Mouse (Mus musculus): ENCODE results near the gene Irs3. TPM values are rescaled to one million over a fixed set of nuclear protein-coding genes. Genes with fewer than 3 reads are reported as not detected.

The Irs3 gene
- polyA plus RNA-seq, 1 experiment from 2014 or later: 0.20 TPM

DNA sequence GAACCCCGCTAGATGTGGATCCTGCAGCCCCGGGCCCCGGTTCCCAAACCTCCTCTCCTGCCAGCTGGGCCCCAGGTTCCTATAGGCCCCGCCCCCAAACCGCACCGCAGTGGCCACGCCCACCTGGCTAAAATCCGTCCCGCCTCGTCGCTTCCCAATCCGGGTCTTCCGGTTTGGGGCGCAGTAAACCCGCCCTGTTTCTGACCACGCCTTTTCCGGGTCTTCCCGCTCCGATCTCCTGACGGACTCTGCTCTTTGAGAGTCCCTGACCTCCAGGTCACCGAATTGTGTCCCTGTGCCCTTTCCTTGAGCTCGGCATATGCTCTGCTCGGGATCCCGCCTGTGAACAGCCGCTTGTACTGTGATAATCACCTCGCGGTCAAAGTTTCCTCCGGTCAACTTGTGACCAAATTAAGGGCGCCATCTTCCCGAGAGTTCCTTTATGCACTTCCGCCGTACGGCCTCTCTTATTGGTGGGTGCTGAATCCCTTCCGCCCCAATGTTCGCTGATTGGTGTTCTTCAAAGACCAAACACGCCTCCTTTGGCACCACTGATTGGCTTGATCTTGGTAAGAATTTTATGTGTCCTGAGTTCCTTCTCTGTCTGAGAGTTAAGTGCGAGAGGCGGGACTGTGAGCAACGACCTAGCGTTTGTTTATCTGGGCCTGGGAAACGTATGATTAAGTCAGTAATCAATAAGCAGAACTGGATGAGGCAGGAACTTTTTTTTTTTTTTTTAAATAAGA lies 44.7 kb downstream of the Irs3 start, which contains the start of gene Mospd3:
TSS of gene Mospd3 (minus strand) at position 440 of the 746 bp plus-strand sequence.
- peaks cover 20% of the 10 kb centered on the region for H3K4me1 ChIP-seq (replicated peaks)
- H3K27ac ChIP-seq (ENCODE audit: poor library complexity, severe bottlenecking): peak within 1 kb of the TSS; percentile 84
- no peaks in the 10 kb centered on the region for H3K9me3 ChIP-seq (replicated peaks)
- H3K9ac ChIP-seq: peak within 1 kb of the TSS; percentile 90
- H3K36me3 ChIP-seq: peaks cover 32% of the 10 kb centered on the region
- under 1% methylated on average over 41 of the region's 41 CpGs for WGBS
- H3K4me3 ChIP-seq: peak within 1 kb of the TSS; percentile 83
- H3K4me2 ChIP-seq: peak within 1 kb of the TSS; percentile 98
- ATAC-seq (ENCODE audit: insufficient number of reproducible peaks, low FRiP score): peak; percentile 95
- H3K27me3 ChIP-seq (replicated peaks): no peaks in the 10 kb centered on the region

DNA sequence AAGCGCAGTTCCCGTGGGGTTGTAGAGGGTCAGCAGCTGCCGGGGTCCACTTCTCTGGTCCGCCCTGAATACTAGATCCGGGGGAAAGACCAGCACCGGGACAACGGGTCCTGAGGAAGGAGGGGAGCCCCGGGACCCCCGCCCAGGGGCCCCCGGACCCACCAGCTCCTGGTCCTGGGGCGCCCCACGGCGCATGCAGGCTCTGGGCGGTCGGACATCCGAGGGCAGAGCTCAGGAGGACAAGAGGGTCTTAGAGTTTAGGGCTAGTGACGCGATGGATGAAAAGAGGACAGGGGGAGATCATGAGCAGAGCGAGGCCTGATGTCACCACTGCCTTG lies 45.3 kb downstream of the Irs3 start:
- Histone ChIP-seq H3K4me2 (peak overlapping the region; percentile 98), H3K27me3 (replicated peaks) (no peaks in the 10 kb centered on the region), H3K36me3 (peaks cover 27% of the 10 kb centered on the region), H3K9ac (peak overlapping the region; percentile 90), H3K9me3 (replicated peaks) (no peaks in the 10 kb centered on the region), H3K27ac (ENCODE audit: poor library complexity, severe bottlenecking) (peak overlapping the region; percentile 84), H3K4me3 (peak overlapping the region; percentile 83), H3K4me1 (replicated peaks) (peaks cover 20% of the 10 kb centered on the region)
- 4% methylated on average over 19 of the region's 19 CpGs for WGBS
- ATAC-seq (ENCODE audit: insufficient number of reproducible peaks, low FRiP score): peak; percentile 61

GRCm38 (mm10) chr5:137599600-137599999 lies 45.9 kb downstream of the Irs3 start:
- peak overlapping the region; percentile 83 for H3K4me3 ChIP-seq
- WGBS: 62% methylated on average over 9 of the region's 9 CpGs
- ATAC-seq (ENCODE audit: insufficient number of reproducible peaks, low FRiP score): no peak
- peaks cover 20% of the 10 kb centered on the region for H3K4me1 ChIP-seq (replicated peaks)
- no peaks in the 10 kb centered on the region for H3K27me3 ChIP-seq (replicated peaks)
- H3K4me2 ChIP-seq: peak overlapping the region; percentile 98
- no peaks in the 10 kb centered on the region for H3K9me3 ChIP-seq (replicated peaks)
- peak overlapping the region; percentile 90 for H3K9ac ChIP-seq
- peaks cover 22% of the 10 kb centered on the region for H3K36me3 ChIP-seq
- no peak overlapping the region for H3K27ac ChIP-seq (ENCODE audit: poor library complexity, severe bottlenecking)

- WGBS: 73% methylated on average over 2 of the region's 2 CpGs
These were observed 47.3 kb downstream of the Irs3 start for GRCm38 (mm10) chr5:137598100-137598826.

DNA sequence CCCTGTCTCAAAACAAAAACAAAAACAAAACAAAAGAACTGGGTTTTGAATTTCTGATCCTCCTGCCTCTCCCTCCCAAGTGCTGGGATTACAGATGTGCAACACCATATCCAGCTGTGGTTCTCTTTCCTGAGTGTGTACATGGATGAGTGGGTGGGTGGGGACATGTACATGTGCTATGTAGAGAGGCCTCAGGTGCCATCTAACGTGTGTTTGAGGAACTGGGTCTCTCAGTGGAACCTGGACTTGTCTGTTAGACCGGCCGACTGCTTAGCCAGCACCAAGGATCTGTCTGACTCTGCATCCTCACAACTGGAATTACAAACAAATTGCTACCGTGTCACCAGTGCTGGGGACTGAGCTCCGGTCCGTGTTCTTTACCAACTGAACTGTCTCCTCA lies 47.9 kb downstream of the Irs3 start:
- H3K9me3 ChIP-seq (replicated peaks): no peaks in the 10 kb centered on the region
- H3K4me2 ChIP-seq: no peak overlapping the region
- ATAC-seq (ENCODE audit: insufficient number of reproducible peaks, low FRiP score): no peak
- no peak overlapping the region for H3K27ac ChIP-seq (ENCODE audit: poor library complexity, severe bottlenecking)
- peaks cover 14% of the 10 kb centered on the region; the same call in 1 of the 2 replicates for H3K36me3 ChIP-seq
- H3K9ac ChIP-seq: no peak overlapping the region
- no peak overlapping the region for H3K4me3 ChIP-seq
- H3K27me3 ChIP-seq (replicated peaks): no peaks in the 10 kb centered on the region
- peaks cover 18% of the 10 kb centered on the region for H3K4me1 ChIP-seq (replicated peaks)
- 92% methylated on average over 6 of the region's 6 CpGs for WGBS

More at GRCm38 (mm10) chr5:137598100-137598826, 47.3 kb downstream of the Irs3 start:
- Histone ChIP-seq H3K27me3 (replicated peaks) (no peaks in the 10 kb centered on the region), H3K9ac (no peak overlapping the region), H3K9me3 (replicated peaks) (no peaks in the 10 kb centered on the region), H3K4me3 (no peak overlapping the region), H3K27ac (ENCODE audit: poor library complexity, severe bottlenecking) (no peak overlapping the region), H3K4me1 (replicated peaks) (peaks cover 20% of the 10 kb centered on the region), H3K36me3 (peaks cover 14% of the 10 kb centered on the region; the same call in 1 of the 2 replicates), H3K4me2 (no peak overlapping the region)
- no peak for ATAC-seq (ENCODE audit: insufficient number of reproducible peaks, low FRiP score)

DNA sequence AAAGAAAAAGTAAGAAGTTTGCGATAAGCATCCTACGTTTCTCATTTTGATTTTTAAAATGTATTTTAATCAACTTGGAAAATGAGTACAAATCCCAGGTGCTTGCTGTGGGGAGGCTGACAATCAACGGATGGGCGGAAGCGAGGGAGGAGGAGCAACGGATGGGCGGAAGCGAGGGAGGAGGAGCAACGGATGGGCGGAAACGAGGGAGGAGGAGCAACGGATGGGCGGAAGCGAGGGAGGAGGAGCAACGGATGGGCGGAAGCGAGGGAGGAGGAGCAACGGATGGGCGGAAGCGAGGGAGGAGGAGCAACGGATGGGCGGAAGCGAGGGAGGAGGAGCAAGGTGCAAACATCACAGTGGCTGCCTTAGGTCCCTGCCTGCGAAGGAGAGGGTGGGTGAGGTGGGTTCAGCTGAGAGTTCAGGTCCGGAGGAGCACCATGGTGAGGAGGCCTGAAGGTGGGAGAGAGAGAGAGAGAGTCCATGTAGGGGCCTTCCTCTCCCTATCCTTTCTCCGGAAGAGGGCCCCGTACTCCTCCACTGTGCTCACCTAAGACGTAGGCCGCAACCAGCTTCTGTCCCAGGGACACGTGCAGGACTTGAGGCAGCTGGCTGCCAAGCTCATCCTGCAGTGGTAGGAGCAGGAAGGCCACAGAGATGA lies 48.8 kb downstream of the Irs3 start:
- 35% methylated on average over 25 of the region's 30 CpGs for WGBS
- no peak for ATAC-seq (ENCODE audit: insufficient number of reproducible peaks, low FRiP score)
- Histone ChIP-seq H3K4me2 (peak overlapping the region; percentile 44), H3K9me3 (replicated peaks) (no peaks in the 10 kb centered on the region), H3K36me3 (peaks cover 14% of the 10 kb centered on the region; the same call in 1 of the 2 replicates), H3K9ac (no peak overlapping the region), H3K27ac (ENCODE audit: poor library complexity, severe bottlenecking) (no peak overlapping the region), H3K4me3 (no peak overlapping the region), H3K27me3 (replicated peaks) (no peaks in the 10 kb centered on the region), H3K4me1 (replicated peaks) (peaks cover 14% of the 10 kb centered on the region)

GRCm38 (mm10) chr5:137595921-137596320 lies 49.6 kb downstream of the Irs3 start:
- ATAC-seq (ENCODE audit: insufficient number of reproducible peaks, low FRiP score): no peak
- Histone ChIP-seq H3K27me3 (replicated peaks) (no peaks in the 10 kb centered on the region), H3K36me3 (peaks cover 14% of the 10 kb centered on the region; the same call in 1 of the 2 replicates), H3K9ac (no peak overlapping the region), H3K4me2 (no peak overlapping the region), H3K9me3 (replicated peaks) (no peaks in the 10 kb centered on the region), H3K4me1 (replicated peaks) (peaks cover 14% of the 10 kb centered on the region), H3K27ac (ENCODE audit: poor library complexity, severe bottlenecking) (no peak overlapping the region), H3K4me3 (no peak overlapping the region)
- 78% methylated on average over 7 of the region's 7 CpGs for WGBS

Other genes starting within 250 kb of the Irs3 start
- gene Zan, start 168.7 kb downstream of the Irs3 start, polyA plus RNA-seq (2016; fragmentation: Nextera tagmentation; extraction: Ambion mirVana): 0.04 TPM in 2 replicates
- 44.0 and 44.1 TPM in 2 replicates for gene Pop7, start 143.2 kb downstream of the Irs3 start, polyA plus RNA-seq (2016; fragmentation: Nextera tagmentation; extraction: Ambion mirVana)
- gene Gigyf1, start 127.2 kb downstream of the Irs3 start, polyA plus RNA-seq (2016; fragmentation: Nextera tagmentation; extraction: Ambion mirVana): 9.9 and 10.1 TPM in 2 replicates
- not detected in 2 replicates for gene Epo, start 112.5 kb downstream of the Irs3 start, polyA plus RNA-seq (2016; fragmentation: Nextera tagmentation; extraction: Ambion mirVana)
- 277 and 287 TPM in 2 replicates for gene Gnb2, start 112.2 kb downstream of the Irs3 start, polyA plus RNA-seq (2016; fragmentation: Nextera tagmentation; extraction: Ambion mirVana)
- 0.40 TPM in 1 of 2 replicates, not detected in the other for gene Actl6b, start 92.2 kb downstream of the Irs3 start, polyA plus RNA-seq (2016; fragmentation: Nextera tagmentation; extraction: Ambion mirVana)
- 0.51 and 1.9 TPM in 2 replicates for gene Tfr2, start 75.9 kb downstream of the Irs3 start, polyA plus RNA-seq (2016; fragmentation: Nextera tagmentation; extraction: Ambion mirVana)
- 18.7 and 18.8 TPM in 2 replicates for gene Mospd3, start 44.7 kb downstream of the Irs3 start, polyA plus RNA-seq (2016; fragmentation: Nextera tagmentation; extraction: Ambion mirVana)
- 109 and 118 TPM in 2 replicates for gene Pcolce, start 31.9 kb downstream of the Irs3 start, polyA plus RNA-seq (2016; fragmentation: Nextera tagmentation; extraction: Ambion mirVana)
- gene Fbxo24, start 16.7 kb downstream of the Irs3 start, polyA plus RNA-seq (2016; fragmentation: Nextera tagmentation; extraction: Ambion mirVana): 0.15 TPM in 1 of 2 replicates, not detected in the other
- gene Lrch4, start 16.6 kb downstream of the Irs3 start, polyA plus RNA-seq (2016; fragmentation: Nextera tagmentation; extraction: Ambion mirVana): 24.3 and 27.3 TPM in 2 replicates
- gene Gm20605, start 16.5 kb downstream of the Irs3 start, polyA plus RNA-seq (2016; fragmentation: Nextera tagmentation; extraction: Ambion mirVana): 6.9 and 7.1 TPM in 2 replicates
- gene Sap25, start 4.4 kb downstream of the Irs3 start, polyA plus RNA-seq (2016; fragmentation: Nextera tagmentation; extraction: Ambion mirVana): 5.2 and 5.3 TPM in 2 replicates
- 25.6 and 29.3 TPM in 2 replicates for gene Agfg2, start 39.0 kb upstream of the Irs3 start, polyA plus RNA-seq (2016; fragmentation: Nextera tagmentation; extraction: Ambion mirVana)
- gene Nyap1, start 95.9 kb upstream of the Irs3 start, polyA plus RNA-seq (2016; fragmentation: Nextera tagmentation; extraction: Ambion mirVana): 1.2 and 1.7 TPM in 2 replicates
- 144 and 154 TPM in 2 replicates for gene Tsc22d4, start 100.0 kb upstream of the Irs3 start, polyA plus RNA-seq (2016; fragmentation: Nextera tagmentation; extraction: Ambion mirVana)
- 28.0 and 31.8 TPM in 2 replicates for gene Ppp1r35, start 133.1 kb upstream of the Irs3 start, polyA plus RNA-seq (2016; fragmentation: Nextera tagmentation; extraction: Ambion mirVana)
- 8.8 and 11.0 TPM in 2 replicates for gene Mepce, start 141.9 kb upstream of the Irs3 start, polyA plus RNA-seq (2016; fragmentation: Nextera tagmentation; extraction: Ambion mirVana)
- 10.9 and 11.4 TPM in 2 replicates for gene Zcwpw1, start 142.1 kb upstream of the Irs3 start, polyA plus RNA-seq (2016; fragmentation: Nextera tagmentation; extraction: Ambion mirVana)
- 2.3 and 2.5 TPM in 2 replicates for gene Pilra, start 190.6 kb upstream of the Irs3 start, polyA plus RNA-seq (2016; fragmentation: Nextera tagmentation; extraction: Ambion mirVana)
- gene Pilrb1, start 212.4 kb upstream of the Irs3 start, polyA plus RNA-seq (2016; fragmentation: Nextera tagmentation; extraction: Ambion mirVana): 0.26 and 0.57 TPM in 2 replicates
- gene Pilrb2, start 226.1 kb upstream of the Irs3 start, polyA plus RNA-seq (2016; fragmentation: Nextera tagmentation; extraction: Ambion mirVana): 1.9 and 2.7 TPM in 2 replicates